Mouse (Mus musculus): ENCODE measurements around the gene Commd3. TPM values are rescaled to one million over a fixed set of nuclear protein-coding genes. Genes with fewer than 3 reads are reported as not detected.

Gene Commd3
- total and polyA plus RNA-seq, 2 experiments = 80.1 to 127 TPM

DNA sequence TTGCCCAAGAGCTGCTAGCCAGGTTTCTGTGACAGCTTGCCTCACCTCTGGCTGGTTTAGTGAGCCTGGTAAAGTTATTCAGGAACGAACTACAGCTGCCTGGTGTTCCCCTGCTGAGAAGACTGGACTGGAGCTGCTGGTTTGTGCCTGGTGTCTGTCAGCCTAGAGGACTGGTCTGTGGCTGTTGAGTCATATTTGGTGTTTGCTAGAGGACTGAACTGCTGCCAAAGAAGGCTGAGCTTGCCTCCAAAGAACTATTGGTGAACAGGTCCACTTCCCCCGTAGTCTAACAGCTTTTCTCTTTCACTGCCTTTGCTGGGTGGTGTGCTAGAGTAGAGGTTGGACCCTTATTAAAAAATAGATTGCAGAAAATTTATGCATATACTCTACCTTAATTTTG, 40.9 kb downstream of the Commd3 start:
- 56% methylated on average over 2 of the region's 2 CpGs for WGBS
- H3K4me1 ChIP-seq (ENCODE audit: control insufficient read depth, insufficient read depth, low read length) = no peaks in the 10 kb centered on the region
- H3K36me3 ChIP-seq (ENCODE audit: control insufficient read depth, insufficient read depth, low read length) = no peaks in the 10 kb centered on the region
- no peak overlapping the region for H3K4me3 ChIP-seq (ENCODE audit: insufficient read depth, low read depth, low read length)
- H3K9ac ChIP-seq (ENCODE audit: low read depth, low read length) = no peak overlapping the region
- H3K27me3 ChIP-seq (ENCODE audit: control insufficient read depth, insufficient read depth, low read length) = peaks cover 3% of the 10 kb centered on the region; the same call in 1 of the 2 replicates
- peak; percentile 21 for DNase-seq (ENCODE audit: extremely low read depth, low read depth, low spot score)
- H3K27ac ChIP-seq (replicated peaks; ENCODE audit: insufficient read depth, low read depth, low read length) = no peak overlapping the region
- TF ChIP-seq POLR2A (IDR thresholded peaks at IDR 0.05; ENCODE audit: extremely low read depth, insufficient read depth, low read length) (no peak), CTCF (IDR thresholded peaks at IDR 0.05; ENCODE audit: low read depth, low read length) (no peak)
- H3K79me2 ChIP-seq (ENCODE audit: control insufficient read depth, insufficient read depth, low read length) = no peaks in the 10 kb centered on the region

DNA sequence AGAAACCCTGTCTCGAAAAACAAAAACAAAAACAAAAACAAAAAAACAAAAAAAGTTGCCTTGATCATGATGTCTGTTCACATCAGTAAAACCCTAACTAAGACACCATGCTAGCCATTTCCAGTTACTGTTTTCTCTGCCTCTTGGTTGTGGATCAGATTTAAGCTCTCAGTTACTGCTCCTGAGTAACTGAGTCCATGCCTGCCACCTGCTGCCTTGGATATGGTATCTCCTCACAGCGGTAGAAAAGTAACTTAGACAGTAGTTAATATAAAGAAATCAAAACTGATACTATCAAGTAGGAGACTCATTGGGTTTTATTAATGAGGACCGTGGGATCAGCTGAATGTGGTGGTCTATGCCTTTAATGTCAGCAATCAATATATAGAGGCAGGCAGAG, 42.2 kb downstream of the Commd3 start:
- Histone ChIP-seq H3K4me3 (ENCODE audit: insufficient read depth, low read depth, low read length) (no peak overlapping the region), H3K27me3 (ENCODE audit: control insufficient read depth, insufficient read depth, low read length) (peaks cover 3% of the 10 kb centered on the region; the same call in 1 of the 2 replicates), H3K79me2 (ENCODE audit: control insufficient read depth, insufficient read depth, low read length) (no peaks in the 10 kb centered on the region), H3K9ac (ENCODE audit: low read depth, low read length) (no peak overlapping the region), H3K4me1 (ENCODE audit: control insufficient read depth, insufficient read depth, low read length) (no peaks in the 10 kb centered on the region), H3K36me3 (ENCODE audit: control insufficient read depth, insufficient read depth, low read length) (no peaks in the 10 kb centered on the region), H3K27ac (replicated peaks; ENCODE audit: insufficient read depth, low read depth, low read length) (no peak overlapping the region)
- DNase-seq (ENCODE audit: extremely low read depth, low read depth, low spot score) = no peak
- TF ChIP-seq POLR2A (IDR thresholded peaks at IDR 0.05; ENCODE audit: extremely low read depth, insufficient read depth, low read length) (no peak), CTCF (IDR thresholded peaks at IDR 0.05; ENCODE audit: low read depth, low read length) (no peak)
- WGBS = 71% methylated on average over 3 of the region's 3 CpGs

DNA sequence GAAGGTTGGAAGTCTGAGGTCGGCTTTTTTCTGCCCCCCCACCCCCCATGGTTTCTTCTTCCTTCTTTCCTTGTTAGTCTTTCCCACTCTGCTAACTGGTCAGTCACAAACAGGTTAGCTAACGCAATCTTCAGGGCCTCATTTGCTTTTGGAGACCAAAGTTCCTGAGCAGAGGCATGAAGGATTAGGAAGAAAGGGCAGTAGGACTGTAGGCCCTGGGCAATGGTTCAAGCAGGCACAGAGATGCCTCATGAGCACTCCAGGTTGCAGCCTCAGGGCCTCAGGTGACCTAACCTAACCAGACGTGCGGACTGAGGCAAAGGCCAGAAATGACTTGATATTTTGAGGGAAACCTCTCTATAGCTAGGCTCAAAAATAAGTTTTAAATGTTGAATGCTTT, 46.3 kb downstream of the Commd3 start:
- TF ChIP-seq POLR2A (IDR thresholded peaks at IDR 0.05; ENCODE audit: extremely low read depth, insufficient read depth, low read length) (no peak), CTCF (IDR thresholded peaks at IDR 0.05; ENCODE audit: low read depth, low read length) (no peak)
- DNase-seq (ENCODE audit: extremely low read depth, low read depth, low spot score) = no peak
- H3K4me1 ChIP-seq (ENCODE audit: control insufficient read depth, insufficient read depth, low read length) = no peaks in the 10 kb centered on the region
- no peaks in the 10 kb centered on the region for H3K27me3 ChIP-seq (ENCODE audit: control insufficient read depth, insufficient read depth, low read length)
- H3K27ac ChIP-seq (replicated peaks; ENCODE audit: insufficient read depth, low read depth, low read length) = no peak overlapping the region
- WGBS = 86% methylated on average over 4 of the region's 4 CpGs
- H3K79me2 ChIP-seq (ENCODE audit: control insufficient read depth, insufficient read depth, low read length) = no peaks in the 10 kb centered on the region
- no peak overlapping the region for H3K9ac ChIP-seq (ENCODE audit: low read depth, low read length)
- H3K4me3 ChIP-seq (ENCODE audit: insufficient read depth, low read depth, low read length) = no peak overlapping the region
- H3K36me3 ChIP-seq (ENCODE audit: control insufficient read depth, insufficient read depth, low read length) = no peaks in the 10 kb centered on the region

DNA sequence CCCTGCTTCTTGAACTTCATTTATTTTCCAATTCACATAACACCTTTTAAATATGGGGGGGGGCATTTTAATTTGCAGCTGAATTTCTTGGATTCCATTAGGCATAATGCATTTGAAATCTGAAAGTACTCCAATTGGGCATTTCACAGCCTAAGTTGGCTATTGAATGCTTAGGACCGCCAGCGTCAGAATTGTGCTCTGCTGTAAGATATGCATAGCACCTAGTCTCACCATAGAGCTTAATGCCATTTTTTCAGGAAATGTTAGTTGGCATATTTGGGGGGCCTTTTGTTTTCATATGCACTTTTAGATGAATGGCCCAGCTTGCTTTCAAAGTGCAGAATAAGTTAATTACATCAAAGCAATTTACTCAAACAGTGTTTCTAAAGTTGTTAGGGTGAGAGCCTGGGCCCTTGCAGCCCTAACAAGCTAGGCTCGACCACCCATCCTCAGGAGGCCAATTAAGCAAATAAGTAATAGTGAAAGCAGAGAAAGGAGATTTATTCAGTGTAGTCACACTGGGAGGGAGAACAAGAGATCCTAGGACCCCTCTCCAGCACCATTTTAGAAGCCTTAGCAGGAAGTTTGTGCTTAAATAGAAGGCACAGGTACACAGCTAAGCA, 50.1 kb downstream of the Commd3 start:
- Histone ChIP-seq H3K27ac (replicated peaks; ENCODE audit: insufficient read depth, low read depth, low read length) (no peak overlapping the region), H3K36me3 (ENCODE audit: control insufficient read depth, insufficient read depth, low read length) (no peaks in the 10 kb centered on the region), H3K9ac (ENCODE audit: low read depth, low read length) (no peak overlapping the region)

DNA sequence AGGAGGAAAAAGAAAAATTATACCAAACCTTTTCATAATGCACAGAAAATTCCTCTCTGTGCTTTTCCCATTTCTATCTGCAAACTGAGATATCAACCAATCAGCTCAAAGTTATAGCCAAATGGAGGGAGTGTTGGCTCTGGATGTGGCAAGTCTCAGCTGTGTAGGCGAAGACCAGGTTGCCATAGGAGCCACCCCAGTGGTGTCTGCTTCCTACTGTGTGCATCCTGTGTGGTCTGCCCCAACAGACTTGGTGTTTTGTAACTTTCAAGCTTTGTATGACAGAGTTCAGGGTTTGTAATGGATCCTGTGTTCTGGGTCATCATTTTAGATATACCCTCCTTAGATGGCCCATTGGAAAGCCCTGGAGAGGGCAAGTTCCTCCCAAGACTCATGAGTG, 52.3 kb downstream of the Commd3 start:
- H3K27ac ChIP-seq (replicated peaks; ENCODE audit: insufficient read depth, low read depth, low read length) = no peak overlapping the region
- no peaks in the 10 kb centered on the region for H3K36me3 ChIP-seq (ENCODE audit: control insufficient read depth, insufficient read depth, low read length)
- WGBS = 81% methylated on average over 1 of the region's 1 CpGs
- no peaks in the 10 kb centered on the region for H3K27me3 ChIP-seq (ENCODE audit: control insufficient read depth, insufficient read depth, low read length)
- DNase-seq (ENCODE audit: extremely low read depth, low read depth, low spot score) = no peak
- H3K4me1 ChIP-seq (ENCODE audit: control insufficient read depth, insufficient read depth, low read length) = no peaks in the 10 kb centered on the region
- no peaks in the 10 kb centered on the region for H3K79me2 ChIP-seq (ENCODE audit: control insufficient read depth, insufficient read depth, low read length)
- no peak overlapping the region for H3K4me3 ChIP-seq (ENCODE audit: insufficient read depth, low read depth, low read length)
- no peak overlapping the region for H3K9ac ChIP-seq (ENCODE audit: low read depth, low read length)
- TF ChIP-seq CTCF (IDR thresholded peaks at IDR 0.05; ENCODE audit: low read depth, low read length) (no peak), POLR2A (IDR thresholded peaks at IDR 0.05; ENCODE audit: extremely low read depth, insufficient read depth, low read length) (no peak)

More for the DNA sequence above, 50.1 kb downstream of the Commd3 start:
- no peak for DNase-seq (ENCODE audit: extremely low read depth, low read depth, low spot score)
- TF ChIP-seq POLR2A (IDR thresholded peaks at IDR 0.05; ENCODE audit: extremely low read depth, insufficient read depth, low read length) (no peak), CTCF (IDR thresholded peaks at IDR 0.05; ENCODE audit: low read depth, low read length) (no peak)
- Histone ChIP-seq H3K79me2 (ENCODE audit: control insufficient read depth, insufficient read depth, low read length) (no peaks in the 10 kb centered on the region), H3K4me3 (ENCODE audit: insufficient read depth, low read depth, low read length) (no peak overlapping the region), H3K27me3 (ENCODE audit: control insufficient read depth, insufficient read depth, low read length) (no peaks in the 10 kb centered on the region), H3K4me1 (ENCODE audit: control insufficient read depth, insufficient read depth, low read length) (no peaks in the 10 kb centered on the region)
- WGBS = 64% methylated on average over 3 of the region's 3 CpGs

Other genes starting within 250 kb of the Commd3 start
- gene Bmi1, start 4.6 kb downstream of the Commd3 start, total RNA-seq (2014; rRNA removed) = 19.9 and 20.4 TPM in 2 replicates
- 8.1 and 8.3 TPM in 2 replicates for gene Bmi1, start 4.6 kb downstream of the Commd3 start, polyA plus RNA-seq (2012; rRNA removed)
- not detected in 2 replicates for gene Spag6, start 21.6 kb downstream of the Commd3 start, total RNA-seq (2014; rRNA removed)
- 0.20 TPM in 1 of 2 replicates, not detected in the other for gene Spag6, start 21.6 kb downstream of the Commd3 start, polyA plus RNA-seq (2012; rRNA removed)